Mouse (Mus musculus): Measurements from ENCODE around the gene Gbf1.

Gbf1 gene

DNA sequence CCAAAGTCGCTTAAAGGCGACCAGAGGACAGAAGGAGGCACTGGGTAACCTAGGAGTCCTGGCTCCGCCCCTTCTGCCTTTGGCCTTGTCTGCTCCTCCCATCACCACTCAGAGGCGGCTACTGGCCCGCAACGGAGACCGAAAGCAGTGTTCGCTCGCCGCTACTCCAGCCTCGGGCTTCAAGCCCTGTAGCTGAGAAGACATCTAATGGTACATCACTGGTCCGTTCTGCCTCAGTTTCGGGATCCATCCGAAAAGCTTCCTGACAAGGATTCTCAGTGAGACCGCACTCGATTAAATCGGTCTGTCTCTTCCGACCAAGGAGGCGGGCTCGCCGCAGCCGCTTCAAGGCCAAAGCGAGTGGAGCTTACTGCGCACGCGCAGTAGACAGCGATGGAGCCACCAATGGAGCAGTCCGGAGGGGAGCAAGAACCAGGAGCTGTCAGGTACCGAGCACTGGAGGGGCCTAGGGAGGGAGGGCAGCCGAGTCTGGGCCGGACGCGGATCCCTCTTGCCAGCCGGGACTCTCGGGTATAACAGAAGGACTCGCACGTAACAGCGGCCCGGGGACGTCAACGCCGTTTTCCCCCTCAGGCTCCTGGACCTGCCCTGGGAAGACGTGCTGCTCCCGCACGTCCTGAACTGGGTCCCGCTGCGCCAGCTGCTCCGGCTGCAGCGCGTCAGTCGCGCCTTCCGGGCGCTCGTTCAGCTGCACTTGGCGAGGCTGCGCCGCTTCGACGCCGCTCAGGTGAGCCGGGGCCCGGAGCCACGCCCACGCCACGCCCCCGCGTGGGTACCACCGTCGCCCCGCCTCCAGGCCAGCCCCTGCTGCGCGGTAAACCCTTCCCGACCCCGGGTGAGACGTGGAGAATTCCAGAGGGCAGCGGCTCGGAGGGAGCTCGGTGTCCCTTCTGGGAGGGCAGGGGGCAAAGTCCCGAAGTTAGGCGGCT, 176.0 kb downstream of the Gbf1 start, which contains the start of gene Fbxl15:
Gene Fbxl15 (plus strand): TSS at position 104 of the 950 bp plus-strand sequence.
- in situ Hi-C loops (cut with MboI, MseI), result no loop called here

DNA sequence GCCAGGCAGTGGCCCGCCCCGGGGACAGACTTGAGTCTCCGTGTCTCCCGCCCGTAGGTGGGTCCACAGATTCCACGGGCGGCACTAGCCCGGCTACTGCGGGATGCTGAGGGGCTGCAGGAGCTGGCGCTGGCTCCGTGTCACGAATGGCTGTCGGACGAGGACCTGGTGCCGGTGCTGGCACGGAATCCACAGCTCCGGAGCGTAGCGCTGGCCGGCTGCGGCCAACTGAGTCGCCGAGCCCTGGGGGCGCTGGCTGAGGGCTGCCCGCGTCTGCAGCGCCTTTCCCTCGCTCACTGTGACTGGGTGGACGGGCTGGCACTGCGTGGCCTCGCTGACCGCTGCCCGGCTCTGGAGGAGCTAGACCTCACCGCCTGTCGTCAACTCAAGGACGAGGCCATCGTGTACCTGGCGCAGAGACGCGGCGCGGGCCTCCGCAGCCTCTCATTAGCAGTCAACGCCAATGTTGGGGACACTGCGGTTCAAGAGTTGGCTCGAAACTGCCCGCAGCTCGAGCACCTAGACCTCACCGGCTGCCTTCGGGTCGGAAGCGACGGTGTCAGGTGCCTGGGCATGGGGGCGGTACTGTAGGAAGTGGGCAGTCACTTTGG, 176.8 kb downstream of the Gbf1 start:
- in situ Hi-C loops (cut with MboI, MseI), result no loop called here

DNA sequence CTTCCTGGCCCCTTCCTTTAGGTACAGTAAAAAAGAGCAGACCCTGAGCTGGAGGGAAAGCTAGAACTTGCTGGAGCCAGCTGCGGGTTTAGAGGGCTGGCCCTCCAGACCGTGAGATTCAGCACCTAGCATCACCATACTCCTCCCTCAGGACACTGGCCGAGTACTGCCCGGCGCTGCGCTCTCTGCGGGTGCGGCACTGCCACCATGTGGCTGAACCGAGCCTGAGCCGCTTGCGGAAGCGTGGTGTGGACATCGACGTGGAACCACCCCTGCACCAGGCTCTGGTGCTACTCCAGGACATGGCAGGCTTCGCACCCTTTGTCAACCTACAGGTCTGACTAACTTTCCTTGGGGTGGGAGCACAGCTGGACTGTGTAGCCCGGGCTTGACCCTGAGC, 177.6 kb downstream of the Gbf1 start:
- in situ Hi-C loops (cut with MboI, MseI), result no loop called here

DNA sequence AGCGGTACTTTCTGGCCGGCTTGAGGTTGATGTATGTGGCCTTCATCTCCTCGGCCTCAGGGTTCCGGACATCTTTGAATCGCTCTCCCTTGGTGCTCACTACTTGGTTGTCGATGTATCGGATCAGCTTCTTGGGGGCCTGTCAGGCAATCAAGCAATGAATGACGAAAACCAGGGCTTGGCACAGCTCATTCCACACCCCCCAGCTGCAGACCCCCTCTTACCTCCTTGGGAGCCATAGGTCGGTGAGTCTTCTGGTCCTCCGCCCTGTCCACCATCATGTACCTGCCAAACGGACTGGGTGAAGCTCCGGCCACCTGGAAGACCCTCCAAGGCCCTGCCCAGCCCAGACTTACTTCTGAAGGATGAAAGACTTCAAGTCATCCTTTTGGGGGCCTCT, 178.4 kb downstream of the Gbf1 start:
- in situ Hi-C loops (cut with MboI, MseI), result no loop called here

DNA sequence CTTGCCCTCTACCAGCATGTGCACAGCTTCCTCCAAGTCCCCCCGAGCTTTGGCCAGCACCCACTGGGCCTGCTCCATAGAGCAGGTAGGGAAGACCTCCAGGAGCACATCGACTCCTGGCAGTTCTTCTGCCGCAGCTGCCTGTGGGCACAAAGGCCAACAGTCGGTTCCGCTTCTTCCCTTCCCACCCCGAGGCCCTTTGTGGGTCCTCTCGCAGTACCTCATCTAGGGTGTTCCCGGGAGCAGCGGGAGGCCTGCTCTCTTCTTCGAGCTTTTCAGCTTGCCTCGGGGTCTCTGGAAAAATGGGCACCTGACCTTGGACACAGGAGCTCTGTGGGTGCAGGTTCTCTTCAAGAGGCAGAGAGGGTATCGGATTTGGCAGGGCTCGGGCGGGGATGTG, 179.0 kb downstream of the Gbf1 start:
- in situ Hi-C loops (cut with MboI, MseI), result no loop called here

DNA sequence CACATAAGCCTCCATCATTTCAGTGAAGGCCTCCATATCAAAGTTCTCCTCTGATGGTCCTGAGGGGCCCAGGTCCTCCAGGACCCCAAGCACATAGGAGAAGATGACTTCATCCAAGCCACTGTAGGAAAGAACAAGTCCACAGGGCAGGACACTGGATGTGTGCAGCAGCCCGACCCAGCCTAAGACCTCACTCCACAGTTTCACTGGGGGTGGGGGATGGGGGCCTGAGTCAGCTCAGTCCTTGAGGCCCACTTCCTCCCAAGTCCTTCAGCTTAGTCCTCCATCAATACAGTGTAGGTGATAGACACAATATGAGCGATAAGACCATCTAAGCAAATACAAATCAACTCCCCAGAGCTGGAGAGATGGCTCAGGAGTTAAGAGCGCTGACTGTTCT, 179.6 kb downstream of the Gbf1 start:
- in situ Hi-C loops (cut with MboI, MseI), result no loop called here

DNA sequence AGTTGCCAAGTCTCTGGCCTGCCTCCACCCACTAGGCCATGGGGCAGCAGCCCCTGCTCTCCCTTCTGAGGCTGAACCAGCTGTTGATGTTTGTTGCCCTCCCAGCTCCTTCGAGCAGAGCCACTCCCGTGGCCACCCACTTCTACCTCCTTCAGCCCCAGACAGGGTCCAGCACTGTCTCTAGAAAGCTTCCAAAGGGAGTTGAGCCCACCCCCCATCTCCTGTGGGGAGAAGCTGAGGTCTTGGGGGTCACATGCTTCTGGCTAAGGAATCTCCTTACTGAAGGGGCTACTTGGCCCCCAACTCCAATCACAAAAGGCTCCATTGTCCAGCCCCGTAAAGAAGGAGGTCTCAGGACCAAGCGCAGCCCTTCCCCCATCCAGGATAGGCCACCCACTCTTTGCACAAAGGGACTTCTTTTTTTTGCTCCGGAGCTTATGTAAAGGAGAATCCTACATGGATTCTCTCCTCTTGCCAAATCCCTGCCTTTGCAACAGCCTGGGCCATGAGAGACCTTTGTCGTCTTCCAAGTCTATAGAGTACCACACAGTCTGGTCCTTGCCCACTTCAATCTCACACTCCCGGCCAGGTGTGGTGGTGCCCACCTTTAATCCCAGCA, 180.5 kb downstream of the Gbf1 start:
- in situ Hi-C loops (cut with MboI, MseI), result no loop called here

DNA sequence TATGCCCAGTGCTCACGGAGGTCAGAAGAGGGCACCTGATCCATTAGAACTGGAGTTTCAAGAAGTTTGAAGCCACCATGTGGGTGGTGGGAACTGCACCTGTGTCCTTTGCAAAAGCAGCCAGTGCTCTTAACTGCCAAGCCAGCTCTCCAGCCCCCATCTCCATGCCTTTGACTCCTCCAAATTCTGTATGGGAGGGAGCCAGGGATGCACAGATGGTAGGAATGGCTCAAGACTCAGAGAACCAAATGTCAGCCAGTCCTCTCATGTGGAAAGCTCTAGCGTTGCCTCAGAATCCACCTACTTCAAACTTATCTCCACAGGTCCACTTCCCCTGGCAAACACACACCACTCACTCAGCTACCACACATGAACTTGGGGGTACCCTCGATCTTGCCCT, 181.6 kb downstream of the Gbf1 start:
- in situ Hi-C loops (cut with MboI, MseI), result no loop called here

All from T-helper 1 cell (primary cell).